Mouse (Mus musculus) liver, embryonic 14.5 days (tissue): Measurements from ENCODE around the gene Atg7. TPM values are rescaled to one million over a fixed set of nuclear protein-coding genes. Genes with fewer than 3 reads are reported as not detected.

Source experiments
- ATAC-seq: fragments of 200-750 bp; cut with Nextera tagmentation; 2 replicates; pipeline ENCODE4 v1.8.0; 2017; ENCODE audit warnings: moderate number of reproducible peaks, mild to moderate bottlenecking, moderate library complexity; ENCODE audit not compliant: insufficient read depth
- DNase-seq, 3 experiments: peaks; one replicate each; pipeline ENCODE4 v3.0.0-alpha.2; 2012 to 2013; ENCODE audit warnings: low read depth in 3 of 3, low spot score in 3 of 3
- H3K27ac ChIP-seq: fragments of 300-500 bp; sonication (generic); 2 replicates; pipeline ENCODE4 v1.5.1; 2014; ENCODE audit warnings: moderate library complexity, mild to moderate bottlenecking, control low read depth, inconsistent platforms
- H3K27me3 ChIP-seq: fragments of 300-500 bp; sonication (generic); 2 replicates; pipeline ENCODE4 v1.6.1; 2014; ENCODE audit warnings: mild to moderate bottlenecking, low read length, moderate library complexity; ENCODE audit not compliant: control insufficient read depth, insufficient read depth
- H3K36me3 ChIP-seq: fragments of 300-500 bp; sonication (generic); replicated peaks from 2 replicates; pipeline ENCODE4 v1.6.1; 2014; ENCODE audit warnings: low read depth; ENCODE audit not compliant: control insufficient read depth, insufficient read depth
- H3K4me1 ChIP-seq, 2 experiments: fragments of 200-500 bp in 1 of 2; fragments of 300-500 bp in 1 of 2; sonication (generic) in 1 of 2; replicated peaks; 2 replicates each; pipeline ENCODE4 v1.6.1; 2012 to 2014; ENCODE audit warnings: antibody characterized with exemption in 1 of 2, inconsistent platforms in 1 of 2, low read length in 1 of 2; ENCODE audit not compliant: control insufficient read depth in 2 of 2, insufficient read depth in 2 of 2
- H3K4me2 ChIP-seq: fragments of 300-500 bp; sonication (generic); 2 replicates; pipeline ENCODE4 v1.6.1; 2014; ENCODE audit warnings: low read depth, mild to moderate bottlenecking, control low read depth, moderate library complexity
- H3K4me3 ChIP-seq, 2 experiments: fragments of 200-500 bp in 1 of 2; fragments of 300-500 bp in 1 of 2; sonication (generic) in 1 of 2; 2 replicates each; pipeline ENCODE4 v1.5.1; 2012 to 2014; ENCODE audit warnings: low read depth in 2 of 2, low read length in 2 of 2, mild to moderate bottlenecking in 2 of 2, control low read depth in 1 of 2, inconsistent platforms in 1 of 2, moderate library complexity in 1 of 2; ENCODE audit not compliant: insufficient read depth in 1 of 2
- H3K9ac ChIP-seq: fragments of 300-500 bp; sonication (generic); replicated peaks from 2 replicates; pipeline ENCODE4 v1.6.1; 2014; ENCODE audit warnings: mild to moderate bottlenecking, control low read depth, moderate library complexity
- H3K9me3 ChIP-seq: fragments of 300-500 bp; sonication (generic); 2 replicates; pipeline ENCODE4 v1.6.1; 2016; ENCODE audit warnings: low read length, mixed read lengths; ENCODE audit not compliant: control insufficient read depth
- CTCF ChIP-seq: IDR thresholded peaks from 2 replicates; pipeline ENCODE4 v1.5.1; 2016; ENCODE audit warnings: antibody characterized with exemption, low read depth, control low read depth
- EP300 ChIP-seq: IDR thresholded peaks from 2 replicates; pipeline ENCODE4 v1.6.1; 2016; ENCODE audit warnings: antibody characterized with exemption, low read depth
- WGBS: fragments of 180-500 bp; shearing (Covaris S2); extraction: QIAGEN DNeasy Blood & Tissue Kit; methylation state at CpG from one replicate; pipeline ENCODE4 v1.1.7; 2014; ENCODE audit not compliant: insufficient replicate concordance; 5-methylcytosine and 5-hydroxymethylcytosine counted together
- polyA plus RNA-seq, 2 experiments: library from polyadenylated mRNA; depleted of rRNA in 1 of 2; stranded (reverse) in 1 of 2; unstranded in 1 of 2; fragments of >200 nt; fragmentation: Nextera tagmentation in 1 of 2; extraction: Ambion mirVana in 1 of 2; gene quantifications; 2 replicates each; pipeline versions ENCODE4 v1.2.1 to v1.2.3; 2012 to 2014

Gene Atg7
- polyA plus RNA-seq, 2 experiments = 4.8 to 11.8 TPM

GRCm38 (mm10) chr6:114829660-114830438 is 187.0 kb downstream of the Atg7 start:
- Histone ChIP-seq H3K4me2 (no peak overlapping the region), H3K36me3 (no peaks in the 10 kb centered on the region), H3K9ac (no peak overlapping the region), H3K4me1 (0 out of 4 replicates have a peak, but pooled peaks cover 0 to 6% of the 10 kb centered on the region in 2 experiments), H3K4me3 (no peak overlapping the region), H3K9me3 (no peaks in the 10 kb centered on the region), H3K27ac (no peak overlapping the region), H3K27me3 (no peaks in the 10 kb centered on the region)
- ATAC-seq (no peak), DNase-seq (no peak)
- 73% methylated on average over 9 of the region's 9 CpGs for WGBS
- TF ChIP-seq EP300 = no peak
- no peak for TF ChIP-seq CTCF

GRCm38 (mm10) chr6:114831807-114832206 is 188.9 kb downstream of the Atg7 start:
- Histone ChIP-seq H3K27ac (no peak overlapping the region), H3K9ac (no peak overlapping the region), H3K4me3 (no peak overlapping the region), H3K4me1 (0 out of 4 replicates have a peak, but pooled peaks cover 0 to 6% of the 10 kb centered on the region in 2 experiments), H3K9me3 (no peaks in the 10 kb centered on the region), H3K36me3 (no peaks in the 10 kb centered on the region), H3K4me2 (no peak overlapping the region), H3K27me3 (no peaks in the 10 kb centered on the region)
- TF ChIP-seq CTCF (no peak), EP300 (no peak)
- ATAC-seq (no peak), DNase-seq (no peak)
- WGBS = 46% methylated on average over 3 of the region's 3 CpGs

- TF ChIP-seq CTCF (no peak), EP300 (no peak)
- Histone ChIP-seq H3K27me3 (no peaks in the 10 kb centered on the region), H3K4me1 (0 out of 4 replicates have a peak, but pooled peaks cover 0 to 6% of the 10 kb centered on the region in 2 experiments), H3K4me2 (no peak overlapping the region), H3K9me3 (no peaks in the 10 kb centered on the region), H3K4me3 (no peak overlapping the region), H3K9ac (no peak overlapping the region), H3K27ac (no peak overlapping the region), H3K36me3 (no peaks in the 10 kb centered on the region)
- no peak for ATAC-seq
- no peak for DNase-seq
- 53% methylated on average over 9 of the region's 9 CpGs for WGBS
These were observed 190.3 kb downstream of the Atg7 start for GRCm38 (mm10) chr6:114833058-114833685.

- TF ChIP-seq EP300 = no peak
- TF ChIP-seq CTCF = no peak
- DNase-seq = no peak
- 57% methylated on average over 4 of the region's 4 CpGs for WGBS
- Histone ChIP-seq H3K4me1 (0 out of 4 replicates have a peak, but pooled peaks cover 0 to 6% of the 10 kb centered on the region in 2 experiments), H3K36me3 (no peaks in the 10 kb centered on the region), H3K4me3 (no peak overlapping the region), H3K27me3 (no peaks in the 10 kb centered on the region), H3K9ac (no peak overlapping the region), H3K4me2 (no peak overlapping the region), H3K27ac (no peak overlapping the region), H3K9me3 (no peaks in the 10 kb centered on the region)
- ATAC-seq = no peak
These were observed 191.0 kb downstream of the Atg7 start for GRCm38 (mm10) chr6:114833791-114834346.

GRCm38 (mm10) chr6:114835344-114835743 is 192.4 kb downstream of the Atg7 start:
- Histone ChIP-seq H3K4me3 (no peak overlapping the region), H3K9ac (no peak overlapping the region), H3K9me3 (no peaks in the 10 kb centered on the region), H3K4me1 (0 out of 4 replicates have a peak, but pooled peaks cover 0 to 6% of the 10 kb centered on the region in 2 experiments), H3K27ac (no peak overlapping the region), H3K4me2 (no peak overlapping the region), H3K36me3 (no peaks in the 10 kb centered on the region), H3K27me3 (no peaks in the 10 kb centered on the region)
- TF ChIP-seq CTCF (no peak), EP300 (no peak)
- ATAC-seq = no peak
- WGBS = 74% methylated on average over 7 of the region's 7 CpGs
- DNase-seq = no peak
